Mouse (Mus musculus): ENCODE results near the gene Edf1. TPM values are rescaled to one million over a fixed set of nuclear protein-coding genes. Genes with fewer than 3 reads are reported as not detected.
"Not testable (repeated sequence)": the region's sequence is repeated elsewhere in the genome, so short reads cannot be mapped to it uniquely, and the experiment has no call there.

Gene Edf1
- polyA plus RNA-seq, 1 experiment = 350 TPM

DNA sequence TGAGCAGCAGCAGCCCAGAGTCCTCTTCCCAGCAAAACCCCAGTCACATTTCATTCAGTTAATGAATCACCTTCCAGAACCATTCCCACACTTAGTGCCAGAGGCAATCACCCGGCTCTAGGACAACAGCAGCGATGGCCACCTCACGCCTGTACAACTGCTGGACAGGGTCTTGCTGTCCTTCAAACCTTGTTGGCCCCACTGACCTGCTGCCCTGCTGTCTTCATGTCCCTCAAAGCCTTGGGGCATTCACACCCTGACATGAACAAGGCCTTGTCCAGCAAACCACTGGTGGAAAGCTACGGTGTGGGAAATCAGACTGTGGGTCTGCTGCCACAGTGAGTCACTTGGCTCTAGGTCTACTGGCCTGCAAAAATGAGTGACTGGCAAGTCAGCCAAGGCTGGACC, 17.1 kb upstream of the Edf1 start:
- Histone ChIP-seq H3K4me1 (ENCODE audit: control insufficient read depth, insufficient read depth, low read length) (peaks cover 6% of the 10 kb centered on the region; the same call in 1 of the 2 replicates), H3K4me3 (replicated peaks; ENCODE audit: insufficient read depth, low read depth, low read length) (no peak overlapping the region), H3K27ac (ENCODE audit: insufficient read depth, low read length) (no peak overlapping the region), H3K27me3 (ENCODE audit: control insufficient read depth, insufficient read depth, low read length) (no peaks in the 10 kb centered on the region)
- 89% methylated on average over 4 of the region's 4 CpGs for WGBS
- no peak for DNase-seq
- TF ChIP-seq POLR2A (IDR thresholded peaks at IDR 0.05; ENCODE audit: borderline replicate concordance, insufficient read depth, low read length) = no peak
- TF ChIP-seq CTCF (IDR thresholded peaks at IDR 0.05; ENCODE audit: borderline replicate concordance, insufficient read depth, low read depth, low read length) = no peak

DNA sequence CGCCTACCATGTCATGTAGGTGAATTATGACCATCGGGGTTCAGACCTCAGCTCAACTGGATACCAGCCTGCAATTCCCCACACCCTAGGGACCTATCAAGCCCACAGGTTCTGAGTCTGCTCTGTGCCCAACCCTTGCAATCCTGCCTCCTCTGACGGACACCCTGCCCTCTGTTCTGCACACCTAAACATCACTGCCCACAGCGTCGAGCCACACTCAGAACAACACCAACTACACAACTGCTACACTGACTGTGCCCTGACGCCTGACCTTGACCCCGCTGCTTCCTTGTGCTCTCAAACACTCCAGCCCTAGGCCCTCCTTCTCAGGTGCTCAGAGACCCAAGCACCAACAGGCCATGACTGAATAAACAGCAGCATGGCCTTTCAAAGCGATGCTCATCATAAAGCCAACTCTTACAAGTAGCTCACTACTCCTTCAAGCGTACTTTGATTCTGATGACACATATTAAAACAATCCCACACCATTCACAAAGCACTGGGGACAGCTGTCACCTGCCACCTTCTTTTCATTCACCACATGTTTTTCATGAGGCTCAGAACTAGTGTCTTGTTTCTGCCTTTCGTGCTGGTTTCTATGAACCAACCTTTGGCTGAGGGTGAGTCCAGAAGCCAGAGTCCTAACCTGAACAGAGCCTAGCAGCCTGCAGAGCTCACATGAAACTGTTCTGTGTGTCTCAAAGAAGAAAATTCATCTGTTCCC, 15.8 kb upstream of the Edf1 start:
- peaks cover 6% of the 10 kb centered on the region; the same call in 1 of the 2 replicates for H3K4me1 ChIP-seq (ENCODE audit: control insufficient read depth, insufficient read depth, low read length)
- H3K27me3 ChIP-seq (ENCODE audit: control insufficient read depth, insufficient read depth, low read length) = no peaks in the 10 kb centered on the region
- no peak overlapping the region for H3K4me3 ChIP-seq (replicated peaks; ENCODE audit: insufficient read depth, low read depth, low read length)
- no peak for TF ChIP-seq POLR2A (IDR thresholded peaks at IDR 0.05; ENCODE audit: borderline replicate concordance, insufficient read depth, low read length)
- TF ChIP-seq CTCF (IDR thresholded peaks at IDR 0.05; ENCODE audit: borderline replicate concordance, insufficient read depth, low read depth, low read length) = no peak
- no peak overlapping the region for H3K27ac ChIP-seq (ENCODE audit: insufficient read depth, low read length)
- no peak for DNase-seq
- 91% methylated on average over 10 of the region's 10 CpGs for WGBS

DNA sequence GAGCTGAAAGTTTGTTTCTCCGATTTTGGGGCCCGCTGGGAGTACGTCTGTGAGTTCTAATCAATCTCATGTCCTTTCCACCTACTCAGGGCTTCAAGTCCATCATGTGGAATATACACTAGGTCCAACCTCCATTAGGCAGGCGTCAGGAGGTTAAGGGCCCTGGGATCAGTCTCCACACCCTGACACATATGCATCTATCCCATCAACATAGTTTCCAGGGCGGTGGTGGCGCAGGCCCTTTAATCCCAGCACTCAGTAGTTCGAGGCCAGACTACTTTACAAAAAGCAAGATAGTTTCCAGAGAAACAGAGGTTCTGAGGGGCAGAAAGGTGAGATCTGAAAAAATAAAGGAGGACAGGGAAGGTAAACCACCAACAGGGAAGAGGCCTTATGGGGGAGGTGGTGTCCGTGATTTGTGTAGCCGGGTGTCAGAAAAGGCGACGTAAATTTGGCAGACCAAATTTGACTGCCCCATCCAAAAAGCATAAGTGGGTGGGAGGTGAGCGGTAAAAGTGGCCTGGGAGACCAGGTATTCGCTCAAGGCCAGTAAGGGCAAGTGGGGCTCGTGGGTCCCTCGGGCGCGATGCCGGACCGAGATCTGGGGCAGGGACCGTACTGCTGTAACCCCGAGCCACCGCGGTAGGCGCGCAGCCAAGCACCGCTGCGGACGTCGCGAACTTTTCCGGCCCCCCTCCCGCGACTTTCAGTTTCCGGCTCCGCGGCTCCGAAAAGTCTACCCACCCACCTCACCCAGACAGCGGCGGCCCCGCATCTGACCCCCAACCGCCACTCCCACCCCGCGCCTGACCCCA, 11.4 kb upstream of the Edf1 start:
- Histone ChIP-seq H3K27me3 (ENCODE audit: control insufficient read depth, insufficient read depth, low read length) (no peaks in the 10 kb centered on the region), H3K4me1 (ENCODE audit: control insufficient read depth, insufficient read depth, low read length) (0 out of 2 replicates have a peak, but pooled peaks cover 6% of the 10 kb centered on the region), H3K4me3 (replicated peaks; ENCODE audit: insufficient read depth, low read depth, low read length) (peak overlapping the region; percentile 71), H3K27ac (ENCODE audit: insufficient read depth, low read length) (no peak overlapping the region)
- 9% methylated on average over 42 of the region's 43 CpGs for WGBS
- no peak for TF ChIP-seq POLR2A (IDR thresholded peaks at IDR 0.05; ENCODE audit: borderline replicate concordance, insufficient read depth, low read length)
- TF ChIP-seq CTCF (IDR thresholded peaks at IDR 0.05; ENCODE audit: borderline replicate concordance, insufficient read depth, low read depth, low read length) = no peak
- DNase-seq = no peak

DNA sequence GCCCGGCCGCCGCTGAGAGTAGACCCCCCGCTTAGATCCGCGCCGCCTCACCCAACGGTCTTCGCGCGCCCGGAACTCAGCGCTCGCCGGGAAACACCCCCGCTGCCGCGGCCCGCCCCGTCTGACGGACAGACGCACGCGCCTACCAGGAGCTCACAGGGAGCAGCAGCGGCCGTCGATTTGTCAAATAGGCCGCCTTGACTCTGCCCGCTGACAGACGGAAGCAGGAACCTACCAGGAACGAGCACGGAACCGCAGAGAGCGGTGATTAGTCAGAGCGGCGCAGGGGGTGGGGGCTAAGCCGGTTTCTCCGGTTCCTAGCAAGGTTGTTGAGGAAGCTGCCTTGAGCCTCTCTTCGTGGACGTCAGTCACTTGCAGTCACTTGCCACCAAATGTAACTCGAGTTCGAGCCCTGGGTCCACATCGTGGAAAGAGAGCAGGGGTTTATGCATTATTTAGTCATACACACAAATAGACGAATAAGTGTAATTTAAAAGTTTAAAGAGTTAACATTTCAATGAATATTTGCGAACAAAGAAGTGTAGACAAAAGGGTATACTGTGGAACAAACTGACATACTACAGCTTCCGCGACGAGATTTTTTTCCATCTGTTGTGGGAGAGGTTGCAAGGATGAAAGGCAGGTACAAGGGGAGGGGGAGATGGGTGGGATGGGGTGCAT, 10.7 kb upstream of the Edf1 start, which contains the start of gene Traf2:
Gene Traf2 (minus strand): TSS at position 130 of the 681 bp plus-strand sequence.
- no peaks in the 10 kb centered on the region for H3K27me3 ChIP-seq (ENCODE audit: control insufficient read depth, insufficient read depth, low read length)
- TF ChIP-seq POLR2A (IDR thresholded peaks at IDR 0.05; ENCODE audit: borderline replicate concordance, insufficient read depth, low read length) (peak; percentile 21; the same call in 1 of the 2 replicates), CTCF (IDR thresholded peaks at IDR 0.05; ENCODE audit: borderline replicate concordance, insufficient read depth, low read depth, low read length) (no peak)
- H3K4me3 ChIP-seq (replicated peaks; ENCODE audit: insufficient read depth, low read depth, low read length) = peak within 1 kb of the TSS; percentile 71
- no peak within 1 kb of the TSS for H3K27ac ChIP-seq (ENCODE audit: insufficient read depth, low read length)
- 3% methylated on average over 48 of the region's 48 CpGs for WGBS
- peak; percentile 98 to 99 for DNase-seq
- 0 out of 2 replicates have a peak, but pooled peaks cover 3% of the 10 kb centered on the region for H3K4me1 ChIP-seq (ENCODE audit: control insufficient read depth, insufficient read depth, low read length)

GRCm38 (mm10) chr2:25549021-25549991, 8.3 kb upstream of the Edf1 start:
- Histone ChIP-seq H3K4me3 (replicated peaks; ENCODE audit: insufficient read depth, low read depth, low read length) (no peak overlapping the region), H3K27ac (ENCODE audit: insufficient read depth, low read length) (no peak overlapping the region), H3K27me3 (ENCODE audit: control insufficient read depth, insufficient read depth, low read length) (no peaks in the 10 kb centered on the region), H3K4me1 (ENCODE audit: control insufficient read depth, insufficient read depth, low read length) (0 out of 2 replicates have a peak, but pooled peaks cover 3% of the 10 kb centered on the region)
- DNase-seq = peak in 1 of 2 experiments; percentile 7
- no peak for TF ChIP-seq CTCF (IDR thresholded peaks at IDR 0.05; ENCODE audit: borderline replicate concordance, insufficient read depth, low read depth, low read length)
- WGBS = 73% methylated on average over 9 of the region's 9 CpGs

DNA sequence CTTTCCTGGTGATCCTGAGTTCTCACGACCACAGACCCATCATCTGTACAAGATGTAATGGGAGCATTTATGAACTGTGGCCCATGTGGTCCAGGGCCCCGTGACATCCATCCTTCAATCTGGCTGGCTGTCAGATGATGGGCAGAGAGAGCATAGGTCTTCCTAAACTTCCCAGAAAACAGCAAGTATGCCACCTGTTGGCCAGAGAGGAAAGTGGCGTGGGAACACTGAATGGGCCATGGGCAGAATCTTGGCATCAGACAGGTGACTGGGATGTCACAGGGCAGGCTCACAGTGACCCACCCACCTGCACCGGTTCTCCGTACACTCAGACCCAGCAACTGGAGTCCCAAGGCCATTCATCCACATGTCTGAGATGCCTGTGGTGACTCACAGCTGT, 6.5 kb upstream of the Edf1 start:
- TF ChIP-seq POLR2A (IDR thresholded peaks at IDR 0.05; ENCODE audit: borderline replicate concordance, insufficient read depth, low read length) (no peak), CTCF (IDR thresholded peaks at IDR 0.05; ENCODE audit: borderline replicate concordance, insufficient read depth, low read depth, low read length) (peak; percentile 83)
- H3K27me3 ChIP-seq (ENCODE audit: control insufficient read depth, insufficient read depth, low read length) = no peaks in the 10 kb centered on the region
- H3K4me1 ChIP-seq (ENCODE audit: control insufficient read depth, insufficient read depth, low read length) = peaks cover 1% of the 10 kb centered on the region; the same call in 1 of the 2 replicates
- H3K4me3 ChIP-seq (replicated peaks; ENCODE audit: insufficient read depth, low read depth, low read length) = no peak overlapping the region
- 25% methylated on average over 5 of the region's 5 CpGs for WGBS
- H3K27ac ChIP-seq (ENCODE audit: insufficient read depth, low read length) = no peak overlapping the region
- peak; percentile 70 to 73 for DNase-seq

- H3K27ac ChIP-seq (ENCODE audit: insufficient read depth, low read length); H3K4me1 ChIP-seq (ENCODE audit: control insufficient read depth, insufficient read depth, low read length); DNase-seq; H3K27me3 ChIP-seq (ENCODE audit: control insufficient read depth, insufficient read depth, low read length); H3K4me3 ChIP-seq (replicated peaks; ENCODE audit: insufficient read depth, low read depth, low read length): not testable (repeated sequence)
- WGBS = 90% methylated on average over 4 of the region's 4 CpGs
Observed at GRCm38 (mm10) chr2:25553171-25553786, 4.4 kb upstream of the Edf1 start.

GRCm38 (mm10) chr2:25555479-25555878, 2.2 kb upstream of the Edf1 start:
- H3K4me1 ChIP-seq (ENCODE audit: control insufficient read depth, insufficient read depth, low read length); H3K27ac ChIP-seq (ENCODE audit: insufficient read depth, low read length); H3K4me3 ChIP-seq (replicated peaks; ENCODE audit: insufficient read depth, low read depth, low read length); H3K27me3 ChIP-seq (ENCODE audit: control insufficient read depth, insufficient read depth, low read length): not testable (repeated sequence)
- DNase-seq = peak in 1 of 2 experiments; percentile 10
- 51% methylated on average over 2 of the region's 2 CpGs for WGBS
